Mouse (Mus musculus) G1E (cell line): ENCODE data around the gene Lama1. TPM values are rescaled to one million over a fixed set of nuclear protein-coding genes. Genes with fewer than 3 reads are reported as not detected.
"Not testable (repeated sequence)": the region's sequence is repeated elsewhere in the genome, so short reads cannot be mapped to it uniquely, and the experiment has no call there.

Source experiments
- ATAC-seq: 2 replicates; pipeline ENCODE4 v1.8.0; 2016; ENCODE audit warnings: mild to moderate bottlenecking; ENCODE audit not compliant: insufficient number of reproducible peaks, poor library complexity, low FRiP score, severe bottlenecking; ENCODE audit errors: extremely low read depth
- DNase-seq: peaks from one replicate; pipeline ENCODE4 v3.0.0; 2012; ENCODE audit warnings: low spot score
- H3K27me3 ChIP-seq: 2 replicates; pipeline ENCODE4 v1.6.1; 2012; ENCODE audit warnings: mild to moderate bottlenecking, low read length, inconsistent platforms; ENCODE audit not compliant: insufficient read depth
- H3K36me3 ChIP-seq: replicated peaks from 2 replicates; pipeline ENCODE3; 2012; ENCODE audit warnings: mild to moderate bottlenecking, inconsistent platforms
- H3K4me1 ChIP-seq: 2 replicates; pipeline ENCODE4 v1.6.1; 2012; ENCODE audit warnings: low read depth, low read length, inconsistent platforms, mixed read lengths; ENCODE audit not compliant: insufficient read depth
- H3K4me3 ChIP-seq: 2 replicates; pipeline ENCODE4 v1.5.1; 2012; ENCODE audit warnings: low read depth, mild to moderate bottlenecking, inconsistent platforms, low read length, moderate library complexity, mixed read lengths
- H3K9me3 ChIP-seq: replicated peaks from 2 replicates; pipeline ENCODE4 v1.6.1; 2012; ENCODE audit warnings: inconsistent platforms
- CTCF ChIP-seq: IDR thresholded peaks from 2 replicates; pipeline ENCODE4 v1.5.1; 2012; ENCODE audit warnings: low read depth, low read length, inconsistent platforms, mixed read lengths
- GATA1 ChIP-seq: IDR thresholded peaks from 2 replicates; pipeline ENCODE4 v1.6.1; 2012; ENCODE audit warnings: borderline replicate concordance, low read length, inconsistent platforms, mixed read lengths
- GATA2 ChIP-seq: IDR thresholded peaks from 2 replicates; pipeline ENCODE4 v1.6.1; 2012; ENCODE audit warnings: low read depth, low read length, inconsistent platforms, borderline replicate concordance
- POLR2AphosphoS5 ChIP-seq: IDR thresholded peaks from 2 replicates; pipeline ENCODE4 v1.6.1; 2012; ENCODE audit warnings: low read depth, low read length, inconsistent platforms; ENCODE audit not compliant: insufficient replicate concordance
- TAL1 ChIP-seq: conservative IDR thresholded peaks from 2 replicates; pipeline ENCODE4 v1.6.1; 2012; ENCODE audit warnings: low read depth, low read length, inconsistent platforms, mixed read lengths
- polyA plus RNA-seq: library from polyadenylated mRNA; stranded (reverse); fragments of >175 nt; gene quantifications from 2 replicates; pipeline ENCODE4 v1.2.3, GENCODE M21; 2012
- total RNA-seq, 2 experiments: library from RNA; stranded (forward) in 1 of 2; stranded (reverse) in 1 of 2; fragments of 200-1000 nt in 1 of 2; fragments of >200 nt in 1 of 2; fragmentation: Nextera tagmentation in 1 of 2; gene quantifications; 2 replicates each; pipeline ENCODE4 v1.2.3; 2014 to 2017

Gene Lama1
- total and polyA plus RNA-seq, 3 experiments = 0.05 TPM; not detected in 2

- Histone ChIP-seq H3K9me3 (peaks cover 72% of the 10 kb centered on the region), H3K36me3 (no peaks in the 10 kb centered on the region), H3K27me3 (no peaks in the 10 kb centered on the region), H3K4me3 (no peak overlapping the region), H3K4me1 (no peaks in the 10 kb centered on the region)
- no peak for DNase-seq
- TF ChIP-seq CTCF (no peak), GATA2 (no peak), GATA1 (no peak)
- ATAC-seq = no peak
These were observed 29.5 kb downstream of the Lama1 start for GRCm38 (mm10) chr17:67726601-67727000.

GRCm38 (mm10) chr17:67728751-67729150 lies 31.7 kb downstream of the Lama1 start:
- H3K4me1 ChIP-seq = no peaks in the 10 kb centered on the region
- no peaks in the 10 kb centered on the region for H3K27me3 ChIP-seq
- peaks cover 75% of the 10 kb centered on the region for H3K9me3 ChIP-seq
- DNase-seq = no peak
- H3K36me3 ChIP-seq = no peaks in the 10 kb centered on the region
- TF ChIP-seq GATA2 = no peak
- no peak for ATAC-seq
- H3K4me3 ChIP-seq = no peak overlapping the region

- no peak for ATAC-seq
- Histone ChIP-seq H3K9me3 (peaks cover 76% of the 10 kb centered on the region), H3K36me3 (no peaks in the 10 kb centered on the region), H3K4me1 (no peaks in the 10 kb centered on the region), H3K27me3 (no peaks in the 10 kb centered on the region), H3K4me3 (no peak overlapping the region)
- no peak for DNase-seq
- TF ChIP-seq POLR2AphosphoS5 (no peak), CTCF (no peak), GATA1 (no peak), TAL1 (no peak), GATA2 (no peak)
These were observed 34.0 kb downstream of the Lama1 start for GRCm38 (mm10) chr17:67731096-67731495.

- ATAC-seq = no peak
- no peak for DNase-seq
- TF ChIP-seq GATA2 = no peak
- no peak for TF ChIP-seq GATA1
- TF ChIP-seq TAL1 = no peak
- no peak for TF ChIP-seq POLR2AphosphoS5
- no peak for TF ChIP-seq CTCF
- no peak overlapping the region for H3K4me3 ChIP-seq
- no peaks in the 10 kb centered on the region for H3K27me3 ChIP-seq
- H3K4me1 ChIP-seq = no peaks in the 10 kb centered on the region
- peaks cover 74% of the 10 kb centered on the region for H3K9me3 ChIP-seq
- no peaks in the 10 kb centered on the region for H3K36me3 ChIP-seq
These were observed 34.9 kb downstream of the Lama1 start for GRCm38 (mm10) chr17:67731964-67732363.

- H3K27me3 ChIP-seq = no peaks in the 10 kb centered on the region
- H3K4me3 ChIP-seq = no peak overlapping the region
These were observed 36.5 kb downstream of the Lama1 start for GRCm38 (mm10) chr17:67733516-67733915.

GRCm38 (mm10) chr17:67735722-67736121 lies 38.7 kb downstream of the Lama1 start:
- no peak for DNase-seq
- Histone ChIP-seq H3K4me3 (no peak overlapping the region), H3K9me3 (peaks cover 75% of the 10 kb centered on the region), H3K27me3 (no peaks in the 10 kb centered on the region), H3K4me1 (no peaks in the 10 kb centered on the region), H3K36me3 (no peaks in the 10 kb centered on the region)
- ATAC-seq = no peak
- TF ChIP-seq GATA1 = no peak
- no peak for TF ChIP-seq GATA2
- TF ChIP-seq CTCF = no peak
- TF ChIP-seq TAL1 = no peak
- TF ChIP-seq POLR2AphosphoS5 = no peak

More at GRCm38 (mm10) chr17:67733516-67733915, 36.5 kb downstream of the Lama1 start:
- Histone ChIP-seq H3K36me3 (no peaks in the 10 kb centered on the region), H3K4me1 (no peaks in the 10 kb centered on the region), H3K9me3 (peaks cover 82% of the 10 kb centered on the region)
- no peak for ATAC-seq
- TF ChIP-seq GATA1 (no peak), TAL1 (no peak), GATA2 (no peak), CTCF (no peak), POLR2AphosphoS5 (no peak)
- no peak for DNase-seq

- not testable (repeated sequence) for H3K36me3 ChIP-seq, H3K4me3 ChIP-seq, H3K4me1 ChIP-seq, DNase-seq, H3K27me3 ChIP-seq
- peak; percentile 62 for ATAC-seq
- peaks cover 53% of the 10 kb centered on the region for H3K9me3 ChIP-seq
These were observed 44.2 kb downstream of the Lama1 start for GRCm38 (mm10) chr17:67741229-67741628.
